Mouse (Mus musculus): Measurements from ENCODE around the gene Slc23a4. TPM values are rescaled to one million over a fixed set of nuclear protein-coding genes. Genes with fewer than 3 reads are reported as not detected.
A peak's percentile ranks its signal among the peaks of the same experiment; 100 is the strongest.

The Slc23a4 gene
- polyA plus RNA-seq (2015; fragmentation: Nextera tagmentation; extraction: Ambion mirVana): 0.70 and 0.80 TPM in 2 replicates

DNA sequence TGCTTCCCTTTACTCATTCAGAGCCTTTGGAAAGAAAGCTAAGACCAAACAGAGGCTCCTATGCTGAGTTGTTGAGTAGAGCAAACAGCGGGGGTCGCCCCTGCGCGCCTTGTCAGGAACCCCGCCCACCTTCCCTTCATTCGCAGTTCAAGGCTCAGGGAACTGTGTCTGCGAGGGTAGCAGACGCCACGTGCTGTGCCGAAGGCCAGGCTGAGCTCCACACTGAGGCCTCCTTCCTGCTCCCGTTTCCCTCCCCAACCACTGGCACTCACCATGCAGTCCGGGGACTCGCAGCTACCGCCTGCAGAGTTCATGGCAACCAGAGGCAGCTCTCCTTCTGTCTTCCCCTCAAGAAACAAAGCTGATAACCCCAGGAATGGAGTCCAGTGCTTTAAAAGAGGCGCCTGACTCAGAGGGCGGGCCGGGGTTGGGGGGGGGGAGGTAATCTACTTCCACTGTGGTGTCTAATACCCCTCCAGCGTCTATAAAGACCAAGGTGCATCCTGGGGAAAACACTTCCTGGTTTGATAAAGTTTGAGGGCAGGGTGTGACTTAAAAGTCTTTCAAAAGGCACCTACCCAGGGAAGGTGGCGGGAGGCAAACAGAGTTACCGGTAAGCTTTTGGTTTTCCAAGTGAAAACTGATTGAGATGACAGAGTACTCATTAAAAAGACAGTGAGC is at the start of gene Slc23a4:
Gene Slc23a4, minus strand, starts transcription at position 324 of the 681 bp plus-strand sequence.
- peak; percentile 60 for ATAC-seq (ENCODE audit: low read depth)
- no peaks in the 10 kb centered on the region for H3K9me3 ChIP-seq (ENCODE audit: control insufficient read depth, low read length)
- H3K4me2 ChIP-seq (ENCODE audit: low read depth, low read length): peak within 1 kb of the TSS; percentile 37; the same call in 1 of the 2 replicates
- 8% methylated on average over 20 of the region's 20 CpGs for WGBS
- no peaks in the 10 kb centered on the region for H3K27me3 ChIP-seq (ENCODE audit: control insufficient read depth, insufficient read depth, low read depth, low read length)
- no peaks in the 10 kb centered on the region for H3K36me3 ChIP-seq (ENCODE audit: control insufficient read depth, insufficient read depth, low read length)
- no peak within 1 kb of the TSS; the same call in 1 of the 2 replicates for H3K9ac ChIP-seq (ENCODE audit: low read length)
- peak within 1 kb of the TSS; percentile 36; the same call in 1 of the 2 replicates for H3K27ac ChIP-seq (ENCODE audit: low read length)
- H3K4me3 ChIP-seq (ENCODE audit: low read length): no peak within 1 kb of the TSS
- H3K4me1 ChIP-seq (replicated peaks; ENCODE audit: control insufficient read depth, insufficient read depth, low read length): peaks cover 10% of the 10 kb centered on the region

DNA sequence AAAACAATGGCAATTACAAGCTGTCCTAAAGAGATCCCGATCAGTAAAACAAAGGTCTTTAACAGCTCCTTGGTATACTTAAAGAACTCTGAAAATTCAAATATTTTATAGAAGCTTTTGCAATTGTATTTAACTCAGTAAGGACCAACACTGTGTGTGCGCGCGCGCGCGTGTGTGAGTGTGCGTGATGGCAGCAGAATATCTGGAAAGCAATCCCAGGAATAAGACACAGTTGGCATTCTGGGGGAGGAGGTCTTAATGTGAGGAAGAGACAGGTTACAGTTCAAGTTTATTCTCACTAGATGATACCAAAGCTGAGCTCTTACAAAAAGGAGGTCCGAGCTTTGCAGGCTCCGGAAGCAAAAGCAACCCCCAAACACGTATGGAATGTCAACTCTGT is 45.1 kb upstream of the Slc23a4 start:
- Histone ChIP-seq H3K36me3 (ENCODE audit: control insufficient read depth, insufficient read depth, low read length) (peaks cover 4% of the 10 kb centered on the region; the same call in 1 of the 2 replicates), H3K27ac (ENCODE audit: low read length) (no peak overlapping the region), H3K9me3 (ENCODE audit: control insufficient read depth, low read length) (no peaks in the 10 kb centered on the region), H3K9ac (ENCODE audit: low read length) (no peak overlapping the region), H3K4me1 (replicated peaks; ENCODE audit: control insufficient read depth, insufficient read depth, low read length) (no peaks in the 10 kb centered on the region), H3K4me2 (ENCODE audit: low read depth, low read length) (no peak overlapping the region), H3K4me3 (ENCODE audit: low read length) (no peak overlapping the region), H3K27me3 (ENCODE audit: control insufficient read depth, insufficient read depth, low read depth, low read length) (no peaks in the 10 kb centered on the region)
- 84% methylated on average over 11 of the region's 11 CpGs for WGBS
- no peak for ATAC-seq (ENCODE audit: low read depth)

DNA sequence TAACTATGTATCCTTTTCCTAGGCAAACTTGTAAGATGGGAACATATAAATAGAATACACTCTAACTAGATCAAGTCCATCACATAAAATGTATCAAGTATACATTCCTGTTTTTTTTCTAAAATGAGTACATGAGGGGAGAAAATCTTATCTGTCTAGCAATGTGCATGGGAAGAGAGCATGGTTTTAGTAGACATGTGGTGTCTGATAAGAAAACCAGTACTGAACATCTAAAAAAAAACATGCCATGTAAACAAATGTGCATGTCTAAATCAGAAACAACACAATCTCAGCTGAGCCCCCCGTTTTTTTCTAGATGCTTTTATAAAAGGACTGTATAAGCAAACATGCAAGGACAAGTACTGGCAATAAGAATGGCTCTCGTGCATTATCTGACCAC is 44.5 kb upstream of the Slc23a4 start:
- Histone ChIP-seq H3K4me2 (ENCODE audit: low read depth, low read length) (no peak overlapping the region), H3K27me3 (ENCODE audit: control insufficient read depth, insufficient read depth, low read depth, low read length) (no peaks in the 10 kb centered on the region), H3K36me3 (ENCODE audit: control insufficient read depth, insufficient read depth, low read length) (peaks cover 4% of the 10 kb centered on the region; the same call in 1 of the 2 replicates), H3K4me1 (replicated peaks; ENCODE audit: control insufficient read depth, insufficient read depth, low read length) (no peaks in the 10 kb centered on the region), H3K9ac (ENCODE audit: low read length) (no peak overlapping the region), H3K4me3 (ENCODE audit: low read length) (no peak overlapping the region), H3K9me3 (ENCODE audit: control insufficient read depth, low read length) (no peaks in the 10 kb centered on the region), H3K27ac (ENCODE audit: low read length) (no peak overlapping the region)
- no peak for ATAC-seq (ENCODE audit: low read depth)
- 54% methylated on average over 2 of the region's 2 CpGs for WGBS

- no peaks in the 10 kb centered on the region for H3K4me1 ChIP-seq (replicated peaks; ENCODE audit: control insufficient read depth, insufficient read depth, low read length)
- H3K9ac ChIP-seq (ENCODE audit: low read length): no peak overlapping the region
- no peaks in the 10 kb centered on the region for H3K36me3 ChIP-seq (ENCODE audit: control insufficient read depth, insufficient read depth, low read length)
- no peak for ATAC-seq (ENCODE audit: low read depth)
- H3K27ac ChIP-seq (ENCODE audit: low read length): no peak overlapping the region
- WGBS: 88% methylated on average over 4 of the region's 4 CpGs
- H3K27me3 ChIP-seq (ENCODE audit: control insufficient read depth, insufficient read depth, low read depth, low read length): no peaks in the 10 kb centered on the region
- no peaks in the 10 kb centered on the region for H3K9me3 ChIP-seq (ENCODE audit: control insufficient read depth, low read length)
- no peak overlapping the region for H3K4me3 ChIP-seq (ENCODE audit: low read length)
- H3K4me2 ChIP-seq (ENCODE audit: low read depth, low read length): no peak overlapping the region
Measured at GRCm38 (mm10) chr6:35030811-35031210, 42.6 kb upstream of the Slc23a4 start.

- WGBS: 76% methylated on average over 6 of the region's 6 CpGs
- no peak for ATAC-seq (ENCODE audit: low read depth)
Measured at GRCm38 (mm10) chr6:35030226-35030625, 42.0 kb upstream of the Slc23a4 start.

DNA sequence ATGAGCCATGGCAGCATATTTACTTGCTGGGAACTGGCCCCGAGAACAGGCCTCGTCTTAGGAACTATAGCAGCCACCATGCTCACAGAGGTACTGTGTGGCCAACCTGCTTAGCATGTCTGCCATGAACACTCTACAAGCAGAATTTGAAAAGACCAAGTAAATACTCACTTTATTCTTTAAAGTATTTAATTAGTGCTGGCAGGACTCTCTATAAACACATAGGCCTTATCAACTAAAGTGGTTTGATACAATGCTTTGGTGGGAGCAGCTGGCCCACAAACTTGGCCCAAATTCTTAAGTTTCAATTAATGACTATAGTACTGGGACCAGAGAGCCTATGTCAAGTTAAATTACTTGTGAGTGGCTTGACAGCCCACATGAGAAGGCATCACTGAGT is 39.8 kb upstream of the Slc23a4 start:
- H3K4me1 ChIP-seq (replicated peaks; ENCODE audit: control insufficient read depth, insufficient read depth, low read length): peaks cover 2% of the 10 kb centered on the region; the same call in 1 of the 2 replicates
- H3K4me2 ChIP-seq (ENCODE audit: low read depth, low read length): no peak overlapping the region
- H3K27me3 ChIP-seq (ENCODE audit: control insufficient read depth, insufficient read depth, low read depth, low read length): no peaks in the 10 kb centered on the region
- 83% methylated on average over 2 of the region's 2 CpGs for WGBS
- peaks cover 2% of the 10 kb centered on the region; the same call in 1 of the 2 replicates for H3K36me3 ChIP-seq (ENCODE audit: control insufficient read depth, insufficient read depth, low read length)
- H3K4me3 ChIP-seq (ENCODE audit: low read length): no peak overlapping the region
- H3K9me3 ChIP-seq (ENCODE audit: control insufficient read depth, low read length): no peaks in the 10 kb centered on the region
- no peak overlapping the region for H3K9ac ChIP-seq (ENCODE audit: low read length)
- 0 out of 2 replicates have a peak, but pooled peaks have one; percentile 20 for ATAC-seq (ENCODE audit: low read depth)
- no peak overlapping the region for H3K27ac ChIP-seq (ENCODE audit: low read length)

More at GRCm38 (mm10) chr6:35030226-35030625, 42.0 kb upstream of the Slc23a4 start:
- no peaks in the 10 kb centered on the region for H3K4me1 ChIP-seq (replicated peaks; ENCODE audit: control insufficient read depth, insufficient read depth, low read length)
- H3K4me2 ChIP-seq (ENCODE audit: low read depth, low read length): no peak overlapping the region
- no peaks in the 10 kb centered on the region for H3K36me3 ChIP-seq (ENCODE audit: control insufficient read depth, insufficient read depth, low read length)
- no peaks in the 10 kb centered on the region for H3K27me3 ChIP-seq (ENCODE audit: control insufficient read depth, insufficient read depth, low read depth, low read length)
- no peak overlapping the region for H3K4me3 ChIP-seq (ENCODE audit: low read length)
- no peaks in the 10 kb centered on the region for H3K9me3 ChIP-seq (ENCODE audit: control insufficient read depth, low read length)
- no peak overlapping the region for H3K9ac ChIP-seq (ENCODE audit: low read length)
- no peak overlapping the region for H3K27ac ChIP-seq (ENCODE audit: low read length)

DNA sequence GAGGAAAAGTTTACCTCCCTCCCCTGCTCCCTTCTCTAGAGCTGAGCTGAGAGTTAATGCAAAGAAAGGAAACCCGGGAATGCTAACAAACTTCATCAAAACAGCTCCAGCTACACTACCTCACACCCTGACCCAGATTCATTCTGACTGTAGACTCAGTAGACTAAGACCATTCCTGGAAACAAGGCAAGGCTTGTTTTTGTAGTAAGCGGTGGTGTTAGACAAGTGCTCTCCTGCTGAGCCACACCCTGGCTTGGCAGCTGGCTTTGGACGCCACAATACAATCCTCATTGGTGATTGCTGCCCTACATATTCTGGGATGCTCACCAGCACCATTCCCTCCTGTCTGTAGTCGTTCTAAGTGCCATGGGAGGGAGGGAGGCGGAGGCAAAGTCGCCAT is 39.1 kb upstream of the Slc23a4 start:
- ATAC-seq (ENCODE audit: low read depth): peak; percentile 71
- no peaks in the 10 kb centered on the region for H3K27me3 ChIP-seq (ENCODE audit: control insufficient read depth, insufficient read depth, low read depth, low read length)
- H3K36me3 ChIP-seq (ENCODE audit: control insufficient read depth, insufficient read depth, low read length): peaks cover 5% of the 10 kb centered on the region; the same call in 1 of the 2 replicates
- no peak overlapping the region for H3K27ac ChIP-seq (ENCODE audit: low read length)
- no peak overlapping the region for H3K4me2 ChIP-seq (ENCODE audit: low read depth, low read length)
- H3K4me1 ChIP-seq (replicated peaks; ENCODE audit: control insufficient read depth, insufficient read depth, low read length): peaks cover 2% of the 10 kb centered on the region; the same call in 1 of the 2 replicates
- H3K9me3 ChIP-seq (ENCODE audit: control insufficient read depth, low read length): no peaks in the 10 kb centered on the region
- H3K4me3 ChIP-seq (ENCODE audit: low read length): no peak overlapping the region
- H3K9ac ChIP-seq (ENCODE audit: low read length): no peak overlapping the region
- WGBS: 55% methylated on average over 6 of the region's 6 CpGs

- H3K27me3 ChIP-seq (ENCODE audit: control insufficient read depth, insufficient read depth, low read depth, low read length): no peaks in the 10 kb centered on the region
- H3K4me2 ChIP-seq (ENCODE audit: low read depth, low read length): no peak overlapping the region
- no peaks in the 10 kb centered on the region for H3K9me3 ChIP-seq (ENCODE audit: control insufficient read depth, low read length)
- H3K4me3 ChIP-seq (ENCODE audit: low read length): no peak overlapping the region
- H3K4me1 ChIP-seq (replicated peaks; ENCODE audit: control insufficient read depth, insufficient read depth, low read length): no peaks in the 10 kb centered on the region
- H3K9ac ChIP-seq (ENCODE audit: low read length): no peak overlapping the region
- WGBS: 94% methylated on average over 5 of the region's 5 CpGs
- no peaks in the 10 kb centered on the region for H3K36me3 ChIP-seq (ENCODE audit: control insufficient read depth, insufficient read depth, low read length)
- ATAC-seq (ENCODE audit: low read depth): no peak
- H3K27ac ChIP-seq (ENCODE audit: low read length): no peak overlapping the region
Measured at GRCm38 (mm10) chr6:35016624-35017023, 28.4 kb upstream of the Slc23a4 start.

DNA sequence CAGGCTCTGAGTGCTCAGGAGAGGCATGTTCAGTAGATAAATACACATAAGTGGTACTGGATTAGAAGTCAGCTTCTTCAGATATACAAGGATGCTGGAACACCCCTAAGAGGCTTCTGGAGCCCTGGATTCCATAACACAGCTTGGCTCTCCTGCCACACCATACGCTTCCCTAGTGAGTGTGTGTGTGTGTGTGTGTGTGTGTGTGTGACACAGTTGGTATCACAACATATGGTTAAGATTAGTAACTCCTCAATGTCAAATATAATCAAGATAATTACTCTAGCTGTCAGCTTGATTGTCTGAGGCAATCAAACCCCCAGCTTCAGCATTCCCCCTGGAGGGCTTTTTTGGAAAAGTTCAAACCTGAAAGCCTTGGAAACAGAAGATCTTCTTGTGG is 23.7 kb upstream of the Slc23a4 start:
- Histone ChIP-seq H3K27ac (ENCODE audit: low read length) (no peak overlapping the region), H3K4me1 (replicated peaks; ENCODE audit: control insufficient read depth, insufficient read depth, low read length) (no peaks in the 10 kb centered on the region), H3K9me3 (ENCODE audit: control insufficient read depth, low read length) (no peaks in the 10 kb centered on the region), H3K36me3 (ENCODE audit: control insufficient read depth, insufficient read depth, low read length) (no peaks in the 10 kb centered on the region), H3K9ac (ENCODE audit: low read length) (no peak overlapping the region), H3K4me2 (ENCODE audit: low read depth, low read length) (no peak overlapping the region), H3K4me3 (ENCODE audit: low read length) (no peak overlapping the region), H3K27me3 (ENCODE audit: control insufficient read depth, insufficient read depth, low read depth, low read length) (no peaks in the 10 kb centered on the region)
- ATAC-seq (ENCODE audit: low read depth): no peak
- 68% methylated on average over 1 of the region's 1 CpGs for WGBS

Measured in lung, embryonic 16.5 days (tissue).